Mouse (Mus musculus): ENCODE measurements at regions not wholly inside any gene's neighbourhood (a gene's known extent, or its start where the extent isn't known, plus 50 kb on each side); places are given as distances from the start of the nearest gene placed in this dataset.

DNA sequence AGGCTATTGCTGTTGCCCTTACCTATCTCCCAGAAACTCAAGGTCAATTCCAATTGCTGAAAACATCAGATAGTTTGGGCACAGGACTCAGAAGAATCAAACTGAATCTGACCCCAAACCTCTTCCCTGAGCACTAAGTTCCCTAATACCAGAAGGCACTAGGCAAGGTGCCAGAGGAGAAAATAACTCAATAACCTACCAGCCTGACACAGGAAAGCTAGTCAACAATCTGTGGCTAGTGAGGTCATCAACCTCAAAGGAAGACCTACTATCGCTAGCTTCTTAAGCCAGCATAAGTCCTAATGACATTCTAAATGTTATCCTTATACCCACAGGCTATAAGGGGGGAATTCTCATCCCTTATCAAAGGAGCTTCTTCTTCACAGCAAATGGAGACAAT is 491.2 kb downstream of the Kctd12 start:
- TF ChIP-seq CTCF (IDR thresholded peaks at IDR 0.05; ENCODE audit: borderline replicate concordance, insufficient read depth, low read depth, low read length) = no peak
- no peak for TF ChIP-seq POLR2A (IDR thresholded peaks at IDR 0.05; ENCODE audit: borderline replicate concordance, insufficient read depth, low read length)

Data from cerebellum, adult 2 months (tissue).